Mouse (Mus musculus): Measurements from ENCODE around the gene Gm826.

DNA sequence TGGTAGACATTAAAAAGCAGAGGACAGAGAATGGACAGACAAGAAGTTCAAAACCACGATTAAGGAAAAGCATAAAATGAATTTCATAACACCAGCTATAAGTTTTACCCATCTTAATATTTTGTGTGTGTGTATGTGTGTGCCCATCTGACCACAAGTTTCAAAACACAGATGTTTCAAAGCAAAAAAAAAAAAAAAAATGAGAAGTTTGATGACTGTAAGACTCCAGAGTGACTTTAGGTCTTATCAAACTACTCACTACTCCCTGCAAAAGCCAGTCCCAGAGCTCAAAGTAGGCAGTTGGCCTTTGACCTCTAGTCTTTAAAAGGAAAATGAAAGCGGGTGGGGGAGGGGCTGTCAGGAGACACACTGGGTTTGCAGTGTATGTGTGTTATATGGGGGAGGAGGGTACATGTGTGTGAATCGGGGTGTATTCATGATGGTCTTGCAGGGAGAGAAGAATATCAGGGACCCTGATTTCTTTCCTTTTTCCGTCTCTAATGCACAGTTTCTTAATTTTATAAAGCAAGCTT, 14.2 kb upstream of the Gm826 start:
- TF ChIP-seq POLR2A (IDR thresholded peaks at IDR 0.05; ENCODE audit: borderline replicate concordance, extremely low read depth, insufficient read depth, insufficient read length, poor library complexity, severe bottlenecking) (no peak), CTCF (IDR thresholded peaks at IDR 0.05; ENCODE audit: borderline replicate concordance, extremely low read depth, insufficient read depth, insufficient read length) (no peak)
